Mouse (Mus musculus) T-helper 2 cell (primary cell): ENCODE data around the gene Actl10.

Experiments used
- in situ Hi-C: fragments of 300-600 bp; cut with MboI, MseI; formaldehyde crosslinking; loops from one replicate; pipeline ENCODE4 v1.15.1; 2025; ENCODE audit warnings: high pct_unique_total_duplicates

Actl10 gene

DNA sequence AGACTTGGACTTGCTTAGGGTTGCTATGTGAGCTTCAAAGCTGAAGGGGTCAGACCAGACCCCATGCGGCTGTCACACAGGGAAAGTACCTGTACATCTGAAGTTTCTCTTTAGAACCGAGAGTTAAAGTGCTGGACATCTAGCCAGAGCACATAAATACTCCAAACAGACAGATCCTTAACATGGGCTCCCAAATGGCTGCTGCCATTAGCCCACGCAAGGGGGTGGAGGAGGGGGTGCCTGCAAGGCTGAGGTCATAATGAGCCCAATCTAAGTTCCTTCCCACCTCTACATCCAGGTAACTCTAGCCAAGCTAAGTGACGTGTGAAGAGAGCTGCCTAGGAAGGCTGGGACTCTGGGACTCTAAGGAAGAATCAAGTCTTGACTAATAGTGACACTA lies at the start of gene Actl10:
Actl10 (plus strand) TSS at position 301 of the 400 bp plus-strand sequence.
- in situ Hi-C loops: no loop called here

DNA sequence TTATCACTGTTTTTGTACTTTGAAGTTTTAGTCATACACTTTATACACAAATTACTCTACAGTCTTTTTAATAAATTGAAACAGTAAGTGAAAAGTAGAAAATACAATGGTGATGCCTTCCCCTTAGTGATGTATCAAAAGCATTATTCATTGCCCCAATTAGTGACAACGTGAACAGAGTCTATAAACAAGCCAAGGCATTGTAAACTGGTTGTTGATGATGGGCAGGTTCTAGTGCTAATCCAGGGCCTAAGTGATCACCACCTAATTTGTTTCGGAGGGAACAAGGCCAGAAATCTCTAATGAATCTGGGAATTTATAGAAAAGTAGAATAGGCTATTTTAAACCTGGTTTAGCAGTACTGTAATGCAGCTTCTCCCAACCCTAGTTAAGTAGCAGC lies 44.5 kb upstream of the Actl10 start:
- in situ Hi-C loops: no loop called here

DNA sequence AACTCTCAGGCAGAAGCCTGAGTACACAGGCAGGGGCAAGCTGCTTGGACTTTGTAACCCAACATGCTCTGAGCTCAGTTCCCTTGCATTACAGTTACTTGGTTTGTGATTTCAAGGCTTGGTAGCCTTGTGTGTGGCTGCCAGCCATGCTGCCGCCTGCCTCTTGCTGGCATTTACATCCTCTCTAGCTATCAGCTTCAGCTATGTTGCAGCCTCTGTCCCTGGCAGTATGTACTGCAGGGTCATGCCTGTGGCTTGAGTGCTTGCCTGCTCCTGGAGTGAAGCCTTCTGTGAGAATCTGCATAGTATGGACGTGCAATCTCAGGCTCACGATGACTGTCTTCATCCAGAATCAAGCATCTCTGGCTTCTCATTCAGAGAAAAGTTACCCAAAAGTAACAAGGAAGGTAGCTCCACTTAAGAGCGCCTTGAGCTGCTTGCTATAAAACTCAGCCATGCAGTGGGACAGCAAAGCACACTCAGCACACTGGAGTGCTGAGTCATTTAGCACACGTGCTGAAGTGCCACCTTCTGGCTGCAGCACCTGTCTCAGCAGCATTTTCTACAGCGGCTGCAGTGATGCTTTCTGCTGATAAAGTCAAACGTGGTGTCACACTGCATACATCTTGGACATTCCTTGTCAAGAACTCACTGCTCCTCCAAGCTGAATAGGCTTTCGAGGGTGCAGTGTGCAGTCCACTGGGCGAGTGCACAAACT lies 43.9 kb upstream of the Actl10 start:
- in situ Hi-C loops: no loop called here

DNA sequence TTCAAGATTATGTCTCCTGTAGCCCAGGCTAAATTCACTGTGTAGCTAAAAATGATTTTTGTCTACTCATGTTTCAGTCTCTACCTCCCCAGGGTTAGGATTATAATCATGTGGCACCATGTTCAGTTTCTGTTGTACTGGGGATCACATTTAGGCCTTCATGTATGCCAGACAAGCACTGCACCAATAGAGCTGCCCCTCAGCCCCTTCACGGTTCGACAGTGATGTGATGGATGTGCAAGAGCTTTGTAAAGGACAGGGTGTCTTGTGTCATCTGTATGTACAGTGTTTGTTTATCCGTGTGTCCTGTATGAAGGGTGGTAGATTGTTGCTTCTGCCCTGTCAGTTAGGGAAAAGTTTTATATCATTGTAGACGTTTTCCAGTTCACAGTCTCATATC lies 43.1 kb upstream of the Actl10 start:
- in situ Hi-C loops: no loop called here

DNA sequence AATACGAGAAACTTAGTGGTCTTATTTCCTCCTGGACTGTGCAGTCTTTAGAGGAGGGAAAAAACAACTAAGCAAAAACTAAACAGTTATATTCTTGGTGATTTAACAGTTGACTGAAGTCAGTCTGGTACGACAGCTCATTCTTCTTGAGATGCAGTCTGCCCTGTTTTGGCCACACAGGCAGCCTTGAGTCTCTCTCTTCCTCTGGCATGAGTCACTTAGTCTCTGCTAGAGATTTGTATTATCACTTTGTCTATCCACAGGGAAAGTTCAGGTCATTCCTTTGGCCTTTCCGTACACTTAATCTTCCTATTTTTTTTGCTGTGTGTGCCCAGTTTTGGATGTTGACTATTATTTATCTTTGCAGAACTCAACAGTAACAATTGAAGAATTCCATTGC lies 41.4 kb upstream of the Actl10 start:
- in situ Hi-C loops: no loop called here

DNA sequence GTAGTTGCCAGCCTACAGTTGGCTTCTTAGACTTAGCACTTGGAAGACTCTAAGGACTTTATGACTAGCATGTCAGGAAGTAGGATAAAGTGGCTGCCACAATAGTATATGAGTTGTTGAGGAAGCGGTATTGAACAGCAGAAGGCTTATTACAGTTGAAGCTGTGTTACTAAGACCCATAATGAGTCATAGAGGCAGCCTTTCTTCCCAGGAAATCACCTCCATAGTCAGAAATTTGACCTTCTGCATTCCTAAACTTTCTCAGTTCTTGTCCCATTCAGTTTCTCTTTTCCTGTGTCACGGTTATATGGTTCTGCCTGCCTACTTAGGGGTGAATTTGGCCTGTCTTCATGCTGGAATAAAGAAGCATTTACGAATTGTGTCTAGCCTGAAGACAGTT lies 34.6 kb upstream of the Actl10 start:
- in situ Hi-C loops: no loop called here

DNA sequence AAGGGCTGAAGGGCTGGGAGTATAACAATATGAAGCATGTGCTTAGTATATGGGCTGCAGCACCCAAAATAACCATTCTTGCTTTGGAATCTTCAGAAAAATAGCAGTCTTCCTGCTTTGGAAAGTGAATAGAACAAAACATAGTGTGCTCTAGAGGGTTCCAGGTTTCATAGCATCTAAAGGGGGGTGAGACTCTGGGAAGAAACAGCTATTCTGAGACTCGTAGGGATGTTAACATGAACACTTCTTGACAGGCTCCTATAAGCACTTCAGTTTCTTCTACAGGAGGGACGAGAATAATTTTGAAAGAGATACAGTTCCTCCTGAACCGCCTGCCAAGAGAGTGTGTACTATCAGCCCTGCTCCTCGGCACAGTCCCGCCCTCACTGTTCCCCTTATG lies 34.2 kb upstream of the Actl10 start:
- in situ Hi-C loops: no loop called here

DNA sequence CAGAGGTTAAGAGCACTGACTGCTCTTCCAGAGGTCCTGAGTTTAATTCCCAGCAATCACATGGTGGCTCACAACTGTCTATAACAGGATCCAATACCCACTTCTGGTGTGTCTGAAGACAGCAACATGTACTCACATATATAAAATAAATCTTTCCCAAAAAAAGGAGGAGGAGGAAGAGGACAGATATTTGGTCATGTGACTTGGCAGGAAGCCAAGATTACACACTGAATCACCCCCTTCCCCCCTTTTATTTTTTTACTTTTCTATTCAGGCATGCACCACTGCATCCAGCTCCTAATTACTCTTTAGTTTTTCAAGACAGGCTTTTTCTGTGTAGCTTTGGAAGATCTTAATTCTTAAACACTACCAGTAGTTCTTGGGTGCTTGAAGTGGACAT lies 30.1 kb upstream of the Actl10 start:
- in situ Hi-C loops: no loop called here

DNA sequence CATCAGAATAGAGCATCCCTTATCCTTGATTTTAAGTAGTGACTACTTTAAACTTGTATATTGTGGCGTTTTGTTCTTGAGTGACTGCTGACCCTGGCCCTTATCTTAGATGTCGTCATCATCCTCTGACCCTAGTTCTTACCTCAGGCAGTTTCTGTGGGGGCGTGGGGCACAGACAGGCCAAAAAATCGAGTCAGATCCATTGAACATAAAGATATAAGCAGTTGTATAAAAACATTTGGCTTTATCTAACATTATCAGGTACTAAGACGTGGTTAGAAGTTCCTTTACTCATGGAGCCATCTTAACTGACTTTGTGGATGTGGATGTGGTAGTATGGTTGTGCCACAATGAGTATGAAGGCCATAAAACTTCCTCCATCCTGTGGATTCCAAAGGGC lies 29.2 kb upstream of the Actl10 start:
- in situ Hi-C loops: no loop called here

DNA sequence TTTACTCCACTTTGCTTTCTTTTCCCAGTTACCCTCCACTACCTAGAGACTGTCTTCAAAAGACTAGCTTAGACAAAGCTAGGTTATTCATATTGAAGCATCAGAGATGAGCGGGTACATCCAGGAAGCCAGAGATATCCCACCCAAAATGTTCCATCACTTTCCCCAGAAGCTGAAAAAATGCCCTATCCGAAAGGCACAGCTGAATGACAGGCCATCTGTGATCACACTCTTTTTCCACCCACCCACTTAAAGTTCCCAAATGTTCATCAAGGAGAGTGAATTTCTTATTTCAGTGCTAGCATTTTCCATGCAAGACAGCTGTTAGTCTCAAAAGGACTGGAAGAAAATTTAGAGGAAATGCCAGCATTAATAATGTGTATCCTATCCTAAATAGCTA lies 26.3 kb upstream of the Actl10 start:
- in situ Hi-C loops: no loop called here

DNA sequence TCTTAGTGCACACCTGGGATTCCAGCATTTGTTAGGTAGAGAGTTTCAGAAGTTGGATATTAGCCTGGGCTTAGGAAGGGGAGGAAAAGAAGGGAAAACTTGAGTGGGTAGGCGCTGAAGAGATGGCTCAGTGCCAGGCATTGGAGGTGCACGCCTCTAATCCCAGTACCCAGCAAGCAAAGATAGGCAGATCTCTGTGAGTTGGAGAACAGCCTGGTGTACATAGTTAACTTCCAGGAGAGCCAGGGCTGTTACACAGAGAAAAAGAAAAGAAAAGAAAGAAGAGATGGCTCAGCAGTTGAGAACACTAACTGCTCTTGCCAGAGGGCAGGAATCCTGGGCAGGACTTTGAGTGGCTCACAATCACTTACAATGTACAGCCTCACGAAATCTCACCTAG lies 25.0 kb upstream of the Actl10 start:
- in situ Hi-C loops: no loop called here

DNA sequence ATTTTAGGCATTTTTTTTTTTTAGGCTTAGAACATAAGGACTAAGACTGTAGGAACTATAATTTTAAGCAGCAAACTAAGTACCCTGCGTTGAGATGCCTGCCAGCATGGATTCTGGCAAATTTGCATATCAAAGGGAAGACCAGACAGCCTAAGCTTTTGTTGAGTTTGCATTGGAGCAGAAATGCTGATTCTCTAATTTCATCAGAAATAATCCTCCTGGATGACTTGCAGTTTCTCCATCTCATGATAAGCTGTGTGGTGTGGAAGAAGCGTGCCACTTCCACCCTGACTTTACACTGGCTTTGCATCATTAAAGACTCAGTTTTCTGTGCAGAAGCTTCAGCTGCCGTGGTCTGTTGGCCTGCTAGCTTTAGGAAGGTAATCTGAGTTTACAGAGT lies 18.7 kb upstream of the Actl10 start:
- in situ Hi-C loops: no loop called here

DNA sequence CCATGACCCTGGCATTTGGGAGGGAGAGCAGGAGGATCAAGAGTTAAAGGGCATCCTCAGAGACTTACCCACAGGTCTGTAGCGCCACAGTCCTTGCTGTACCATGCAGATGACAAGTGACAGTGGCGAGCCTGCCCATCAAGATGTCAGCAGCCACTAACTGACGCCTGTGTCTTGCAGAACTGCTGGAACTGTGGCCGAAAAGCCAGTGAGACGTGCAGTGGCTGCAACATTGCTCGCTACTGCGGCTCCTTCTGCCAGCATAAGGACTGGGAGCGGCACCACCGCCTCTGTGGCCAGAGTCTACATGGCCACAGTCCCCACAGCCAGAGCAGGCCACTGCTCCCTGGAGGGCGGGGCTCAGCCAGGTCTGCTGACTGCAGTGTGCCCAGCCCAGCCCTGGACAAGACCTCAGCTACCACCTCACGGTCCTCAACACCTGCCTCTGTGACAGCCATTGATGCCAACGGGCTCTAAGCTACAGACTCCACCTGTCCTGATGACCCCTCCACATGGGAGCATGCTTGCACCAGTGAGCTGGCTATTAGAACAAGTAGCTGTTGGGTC lies 16.8 kb upstream of the Actl10 start:
- in situ Hi-C loops: no loop called here

DNA sequence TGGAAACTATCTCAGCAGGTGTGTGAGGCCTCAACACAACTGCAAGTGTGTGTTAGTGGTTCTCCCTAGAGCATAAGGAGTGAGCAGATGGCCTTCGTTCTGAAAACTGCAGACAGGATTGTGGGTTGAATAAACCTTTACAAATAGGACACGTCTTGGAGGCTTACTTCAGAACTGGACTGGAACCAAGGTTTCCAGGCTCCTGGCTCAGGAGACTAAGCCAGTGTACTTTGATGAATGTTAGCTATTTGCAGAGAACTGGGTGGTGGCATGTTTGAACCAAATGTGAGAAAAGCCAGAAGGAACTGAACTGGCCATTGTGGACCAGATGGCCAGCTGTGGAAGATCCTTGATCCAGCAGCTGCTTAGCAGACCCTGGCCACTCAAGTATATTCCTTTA lies 13.3 kb upstream of the Actl10 start:
- in situ Hi-C loops: no loop called here

DNA sequence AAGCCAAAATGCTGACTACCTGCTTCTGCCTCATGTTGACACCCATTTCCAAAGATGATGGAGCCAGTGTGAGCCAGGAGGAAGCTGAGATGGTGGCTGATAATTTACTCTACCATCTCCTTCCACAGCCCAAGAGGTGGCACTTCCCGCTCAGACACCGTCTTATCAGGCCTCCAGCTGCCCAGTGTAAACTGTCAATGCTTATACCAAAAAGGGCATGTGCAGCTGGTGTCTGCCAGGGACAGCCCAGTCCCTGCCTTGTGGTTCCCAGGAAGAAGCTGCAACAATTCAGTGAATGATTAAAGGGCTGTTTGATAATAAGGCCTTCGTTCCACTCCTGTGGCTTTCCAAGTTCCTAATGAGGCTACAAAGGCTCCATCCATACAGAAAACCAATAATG lies 12.9 kb upstream of the Actl10 start:
- in situ Hi-C loops: no loop called here

DNA sequence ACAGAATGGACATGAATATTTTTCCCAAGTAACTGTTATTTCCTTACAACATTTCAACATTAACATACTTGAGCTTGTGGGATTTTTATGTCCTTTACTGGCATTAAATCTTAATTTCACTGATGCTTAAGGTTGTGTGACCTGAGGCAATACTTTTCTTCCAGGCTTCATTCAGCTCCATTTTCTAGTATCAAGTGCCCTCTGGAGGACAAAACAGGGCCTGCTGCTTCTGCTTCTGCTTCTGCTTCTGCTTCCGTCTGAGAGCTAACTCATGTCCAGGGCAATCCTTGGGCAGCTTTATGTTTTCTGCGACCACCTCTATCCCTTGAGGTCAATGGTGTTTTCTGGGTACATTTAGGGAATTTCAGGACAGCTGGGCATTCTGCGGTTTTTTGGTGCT lies 11.9 kb upstream of the Actl10 start:
- in situ Hi-C loops: no loop called here

DNA sequence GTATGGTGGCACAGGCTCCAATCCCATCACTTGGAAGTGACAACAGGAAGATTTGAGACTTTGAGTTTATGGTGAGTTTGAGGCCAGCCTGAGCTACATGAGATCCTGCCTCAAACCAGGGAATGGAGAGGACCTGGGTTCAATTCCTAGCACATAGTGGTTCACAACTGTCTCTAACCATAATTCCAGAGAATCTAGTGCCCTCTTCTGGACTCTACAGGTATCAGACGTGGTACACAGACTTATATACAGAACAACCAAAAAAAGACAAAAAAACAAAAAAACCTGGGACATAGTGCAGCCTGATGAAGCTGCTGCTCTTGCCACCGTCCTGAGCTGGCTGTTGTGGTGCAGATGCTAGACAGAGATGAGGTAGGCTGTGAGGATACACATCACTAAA lies 9.9 kb upstream of the Actl10 start:
- in situ Hi-C loops: no loop called here

DNA sequence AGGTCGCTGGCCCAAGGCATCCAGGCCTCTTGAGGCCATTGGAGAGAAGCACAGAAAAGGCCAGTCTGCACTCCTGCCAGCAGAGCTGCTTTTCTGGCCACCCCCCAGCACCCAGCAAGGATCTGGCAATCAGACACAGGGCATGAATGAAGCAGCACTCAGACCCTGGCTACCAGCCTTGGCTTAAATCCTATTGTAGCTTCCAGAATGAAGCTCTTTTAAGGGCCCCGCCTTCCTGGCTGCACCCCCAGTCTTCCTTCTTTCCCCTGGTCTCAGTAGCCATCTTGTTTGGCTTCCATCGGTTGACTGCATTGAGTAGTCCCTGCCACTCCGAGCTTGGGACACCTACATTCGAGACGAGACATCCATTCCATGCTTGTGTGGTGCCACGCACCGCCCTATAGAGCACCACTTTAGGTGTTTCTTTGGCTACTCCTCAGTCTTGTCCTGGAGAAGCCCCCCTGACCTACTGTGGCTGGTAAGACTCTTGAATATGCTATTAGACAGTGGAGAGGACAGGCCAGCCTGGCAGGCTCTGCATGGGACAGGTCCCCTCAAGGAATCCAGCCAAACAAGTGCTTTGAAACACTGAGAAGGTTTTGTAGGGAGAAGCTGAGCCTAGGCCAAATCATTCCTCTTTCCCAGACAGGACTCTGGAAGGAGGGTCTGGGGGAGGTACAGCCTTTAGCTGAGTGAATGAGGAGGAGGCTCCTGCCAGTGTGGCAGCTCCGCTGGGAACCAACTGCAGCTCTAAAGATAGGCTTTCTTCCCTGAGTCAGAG lies 7.8 kb upstream of the Actl10 start:
- in situ Hi-C loops: no loop called here

DNA sequence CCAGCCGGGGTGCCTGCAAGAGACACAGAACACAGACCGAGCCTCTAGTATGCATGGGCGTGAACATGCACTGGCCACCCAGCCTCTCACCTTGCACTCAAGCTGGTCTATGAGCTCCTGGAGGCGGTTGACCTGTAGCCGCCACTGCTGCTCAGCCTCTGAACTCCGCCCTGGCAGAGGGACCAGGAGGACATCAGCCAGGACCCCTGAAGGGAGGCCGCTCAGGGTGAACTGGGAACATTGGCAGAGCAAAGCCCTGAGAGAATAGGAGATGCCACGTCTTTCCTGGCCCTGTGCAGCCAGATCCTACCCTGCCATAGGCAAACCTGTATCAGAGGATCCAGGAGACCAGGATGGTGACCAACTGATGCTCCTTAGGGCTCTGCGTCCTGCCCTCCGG lies 4.9 kb upstream of the Actl10 start, which contains the start of gene 1700003F12Rik:
1700003F12Rik (plus strand) TSS at position 375 of the 400 bp plus-strand sequence.
- in situ Hi-C loops: no loop called here

DNA sequence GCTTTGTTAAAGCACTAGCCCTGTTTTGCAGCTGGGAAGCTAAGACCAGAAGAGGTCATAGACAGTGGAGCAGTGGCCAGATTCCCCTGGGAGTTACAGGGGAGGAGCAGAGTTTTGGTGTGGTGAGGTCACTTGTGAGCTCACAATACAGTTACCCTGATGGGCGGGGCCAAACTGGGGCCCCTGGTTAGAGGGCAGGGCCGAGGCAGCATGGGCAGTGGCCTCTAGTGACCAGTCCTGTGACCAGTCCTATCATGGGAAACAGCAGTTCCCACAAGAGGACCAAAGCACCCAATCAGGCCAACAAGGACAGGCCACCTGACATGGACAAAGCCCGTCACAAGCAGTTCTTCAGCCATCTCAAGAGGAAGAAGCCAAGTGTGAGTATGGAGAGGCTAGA lies 2.9 kb upstream of the Actl10 start:
- in situ Hi-C loops: no loop called here

DNA sequence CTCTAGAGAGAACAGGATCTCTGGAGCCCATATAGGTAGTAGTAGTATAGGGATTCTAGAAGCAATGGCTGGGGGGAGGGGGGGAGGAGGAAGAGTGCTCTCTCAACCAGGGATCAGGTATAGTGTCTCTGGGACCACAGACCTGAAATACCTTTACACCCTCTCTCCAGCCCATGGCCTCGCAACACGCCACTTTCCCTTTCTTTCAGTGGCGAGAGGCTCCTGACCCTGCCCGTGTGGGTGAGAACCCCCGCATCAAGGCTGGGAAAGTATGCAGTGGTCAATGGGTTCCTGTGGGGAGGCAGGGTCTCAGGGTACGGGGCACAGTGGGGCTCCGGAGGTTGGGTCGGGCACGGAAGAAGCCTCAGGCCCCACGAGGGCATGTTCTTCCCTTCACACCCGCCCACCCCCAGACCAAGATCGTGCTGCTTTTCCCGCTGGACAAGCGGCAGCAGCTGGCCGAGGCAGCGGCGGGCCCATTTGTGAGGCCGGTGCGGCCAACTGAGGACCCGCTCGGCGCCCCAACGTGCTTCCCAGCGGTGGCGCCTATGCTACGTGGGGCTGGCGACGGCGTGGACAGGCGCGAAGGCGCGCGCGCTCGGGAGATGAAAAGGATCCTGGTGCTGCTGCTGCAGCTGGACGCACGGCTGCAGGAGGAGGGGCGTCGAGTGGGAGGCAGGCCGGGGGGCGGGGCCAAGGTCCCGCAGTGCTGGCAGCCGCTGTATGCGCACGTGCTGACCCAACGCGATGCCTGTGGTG lies 2.3 kb upstream of the Actl10 start:
- in situ Hi-C loops: no loop called here

DNA sequence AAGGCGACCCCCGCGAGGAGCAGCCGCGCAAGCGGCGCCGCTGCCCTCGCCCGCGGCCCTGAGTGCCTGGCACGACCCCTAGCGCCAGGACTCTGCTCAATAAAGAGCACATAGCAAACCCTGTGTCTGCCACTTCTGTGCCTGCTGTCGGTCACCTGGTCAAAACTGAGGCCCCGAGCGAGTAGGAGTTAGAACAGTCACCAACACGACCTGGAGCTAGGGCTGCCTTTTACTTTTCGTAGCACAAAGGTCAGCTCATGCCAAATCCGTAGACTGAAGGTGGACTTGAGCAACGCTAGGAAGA lies 1.7 kb upstream of the Actl10 start:
- in situ Hi-C loops: no loop called here

DNA sequence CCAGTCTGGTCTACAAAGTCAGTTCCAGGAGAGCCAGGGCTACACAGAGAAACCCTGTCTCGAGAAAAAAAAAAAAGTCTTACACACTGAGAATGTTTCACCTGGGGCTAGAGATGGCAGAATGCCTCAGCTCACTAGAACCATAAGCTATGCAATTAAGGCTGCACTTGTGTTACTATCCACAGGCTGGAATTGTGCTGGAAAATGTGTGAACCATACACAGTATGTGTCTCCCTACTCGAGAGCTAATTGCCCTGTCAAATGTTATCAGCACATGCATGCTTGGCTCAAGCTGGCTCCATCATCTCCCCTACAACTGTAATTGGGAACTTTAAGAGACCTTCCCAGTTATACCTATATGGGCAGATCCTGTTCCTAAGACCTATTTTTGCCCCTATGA lies 639 bp upstream of the Actl10 start:
- in situ Hi-C loops: no loop called here
